Comparison of ENCODE assay signal across 17 mouse cellular contexts in genomic region chr6:71029663-71030062, GRCm38 (mm10).
DNase-seq lines count a peak whose midpoint lies in the region; ATAC-seq and TF ChIP-seq lines count a peak whose summit lies in the region.
"Had no signal": no experiment of that assay in that cellular context is flagged by ENCODE, and none has a peak within 500 bp of the region (broad histone marks: within the 10 kb centered on the region; RNA-seq: fewer than 3 reads in every experiment).

No protein-coding gene starts in this region.

- CTCF ChIA-PET in Patski (lab: Charles Lee), result interaction anchor here (0.7 kb wide), 1 partner anchor 81 kb away, joined by 3 read pairs; no protein-coding TSS in a partner anchor

- in situ Hi-C loops in Patski (cut with MboI; ENCODE audit: low pct_unique_long_range_greater_than_20kb), result loop anchor here (5.0 kb wide), 1 partner anchor 98 kb away; no protein-coding TSS in a partner anchor

- no peaks in the 10 kb centered on the region for H3K27me3 ChIP-seq in Patski
- H3K27me3 ChIP-seq: embryonic facial prominence, embryonic 12.5 days; forebrain, embryonic 13.5 days; forebrain, embryonic 15.5 days had no signal

- POLR2A ChIA-PET in Patski (lab: Charles Lee), result no interaction called here

- ATAC-seq in Patski, result peak; percentile 54
- ATAC-seq: forebrain, embryonic 13.5 days; forebrain, embryonic 15.5 days; forebrain, postnatal 0 days had no signal

- TF ChIP-seq CTCF in Patski (IDR thresholded peaks at IDR 0.05), result no peak

- DNase-seq in heart, adult 11 months, result peak; percentile 70
- no peak for DNase-seq in heart, adult 8-10 months (ENCODE audit: low spot score)
- no peak for DNase-seq in Patski (ENCODE audit: low read depth, low spot score)
- DNase-seq in brain, adult 2 months (ENCODE audit: low read depth, low spot score), result peak; percentile 21
- no peak for DNase-seq in T-cell, adult 2 months (ENCODE audit: low spot score)
- DNase-seq: adrenal gland, adult 2 months; adrenal gland, postnatal 10 days; adrenal gland, postnatal 25 days; cerebellum, adult 11-12 months; cerebellum, adult 2 months; cerebellum, adult 9-10 months; cerebellum, postnatal 10 days; cerebellum, postnatal 25 days; forebrain, postnatal 0 days had no signal

Comparison
In these comparisons a context has a peak if more than half of its experiments do, and no peak if none do; other contexts are left out.
1. DNase-seq: peak in heart, adult 11 months (single experiment) and brain, adult 2 months (single experiment); none in heart, adult 8-10 months (single experiment), Patski (single experiment) and T-cell, adult 2 months (single experiment).